Mouse (Mus musculus) erythroblast, embryonic 14.5 days (primary cell): ENCODE measurements at regions not wholly inside any gene's neighbourhood (a gene's known extent, or its start where the extent isn't known, plus 50 kb on each side); places are given as distances from the start of the nearest gene placed in this dataset.

Experiments used
- H3K27me3 ChIP-seq: 2 replicates; pipeline ENCODE4 v1.6.1; 2012; ENCODE audit warnings: inconsistent platforms; ENCODE audit not compliant: control insufficient read depth
- H3K36me3 ChIP-seq: 2 replicates; pipeline ENCODE4 v1.6.1; 2012; ENCODE audit warnings: mild to moderate bottlenecking, inconsistent platforms; ENCODE audit not compliant: control insufficient read depth
- H3K4me1 ChIP-seq: 2 replicates; pipeline ENCODE4 v1.6.1; 2012; ENCODE audit warnings: inconsistent platforms; ENCODE audit not compliant: control insufficient read depth
- H3K4me3 ChIP-seq: replicated peaks from 2 replicates; pipeline ENCODE3; 2012; ENCODE audit warnings: moderate library complexity, mild to moderate bottlenecking, inconsistent platforms
- H3K9me3 ChIP-seq: 2 replicates; pipeline ENCODE4 v1.6.1; 2012; ENCODE audit warnings: low read length, inconsistent platforms, mixed read lengths; ENCODE audit not compliant: control insufficient read depth
- GATA1 ChIP-seq: IDR thresholded peaks from 2 replicates; pipeline ENCODE4 v1.6.1; 2012; ENCODE audit warnings: low read length, inconsistent platforms, mixed read lengths
- TAL1 ChIP-seq: IDR thresholded peaks from 3 replicates; pipeline ENCODE4 v1.6.1; 2012; ENCODE audit warnings: low read length, inconsistent platforms, mixed read lengths

DNA sequence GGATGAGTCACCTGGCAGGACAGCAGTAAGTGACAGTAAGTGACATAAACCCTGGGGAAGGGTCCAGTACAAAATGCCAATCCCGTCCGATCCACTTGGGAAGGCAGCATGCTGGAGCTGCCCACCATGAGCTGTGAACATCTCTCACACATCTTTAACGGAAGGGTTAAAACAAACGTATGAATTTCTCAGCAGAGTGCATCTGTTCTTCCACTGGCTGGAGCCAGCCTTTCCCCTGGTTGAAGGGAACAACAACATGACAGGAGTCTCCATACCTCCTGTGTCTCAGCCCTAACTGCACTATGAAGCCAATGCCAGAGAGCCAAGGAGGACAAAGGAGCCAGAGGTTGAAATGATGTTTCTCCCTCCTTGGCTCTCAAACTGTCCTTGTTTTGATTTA, 189.4 kb upstream of the Zfp637 start:
- peaks cover 4% of the 10 kb centered on the region for H3K9me3 ChIP-seq
- H3K36me3 ChIP-seq, result no peaks in the 10 kb centered on the region
- H3K27me3 ChIP-seq, result no peaks in the 10 kb centered on the region
- no peak overlapping the region for H3K4me3 ChIP-seq
- H3K4me1 ChIP-seq, result no peaks in the 10 kb centered on the region
- TF ChIP-seq TAL1 (no peak), GATA1 (no peak)

DNA sequence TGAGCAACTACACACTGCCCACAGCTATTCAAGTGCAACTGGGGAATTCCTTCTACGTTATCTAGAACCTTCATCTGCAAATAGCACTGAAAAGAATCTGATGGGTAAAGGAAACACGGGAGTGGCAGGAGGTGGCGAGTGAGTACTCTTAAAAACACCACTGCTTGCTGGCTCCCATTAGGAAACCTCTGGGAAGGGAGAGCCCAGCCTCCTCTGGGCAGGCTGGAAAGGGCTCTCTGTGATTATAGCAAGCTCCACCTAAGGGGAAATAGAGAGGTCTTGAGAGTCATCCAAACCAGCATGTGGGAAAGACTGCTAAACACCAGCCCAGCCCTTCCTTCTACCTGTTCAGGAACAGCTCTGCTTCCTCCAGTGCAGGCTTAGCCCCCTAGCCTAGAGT, 189.0 kb upstream of the Zfp637 start:
- no peak for TF ChIP-seq GATA1
- H3K36me3 ChIP-seq, result no peaks in the 10 kb centered on the region
- no peak overlapping the region for H3K4me3 ChIP-seq
- H3K27me3 ChIP-seq, result no peaks in the 10 kb centered on the region
- H3K9me3 ChIP-seq, result no peaks in the 10 kb centered on the region
- no peaks in the 10 kb centered on the region for H3K4me1 ChIP-seq

GRCm38 (mm10) chr6:117652917-117653316, 188.1 kb upstream of the Zfp637 start:
- no peak for TF ChIP-seq GATA1
- TF ChIP-seq TAL1, result no peak
- no peaks in the 10 kb centered on the region for H3K27me3 ChIP-seq
- no peaks in the 10 kb centered on the region for H3K9me3 ChIP-seq
- no peak overlapping the region for H3K4me3 ChIP-seq
- no peaks in the 10 kb centered on the region for H3K4me1 ChIP-seq
- no peaks in the 10 kb centered on the region for H3K36me3 ChIP-seq

DNA sequence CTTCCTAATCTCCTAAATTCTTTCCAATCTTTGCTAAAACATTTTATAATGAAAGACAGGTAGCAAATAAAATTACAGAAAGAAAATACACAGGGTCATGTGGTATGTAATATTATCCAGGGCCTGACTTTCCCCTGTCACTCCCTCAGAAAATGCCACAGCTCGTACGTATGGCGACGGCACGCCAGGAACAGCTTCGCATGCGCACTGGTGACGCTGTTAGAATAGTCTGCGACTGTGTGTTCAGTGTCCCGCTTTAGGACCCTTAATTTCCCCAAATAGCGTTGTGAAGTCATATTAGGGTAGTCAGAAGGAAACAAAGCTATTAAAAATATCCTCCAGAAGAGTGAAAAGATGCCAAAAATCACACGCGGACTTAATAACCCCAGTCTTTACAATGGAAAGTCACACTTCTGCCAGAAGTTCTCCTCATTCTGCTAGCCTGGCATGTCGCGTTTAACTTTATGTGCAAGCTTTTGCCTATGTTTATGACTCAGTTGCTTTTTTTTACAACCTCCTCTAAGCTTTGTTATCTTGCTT, 187.0 kb upstream of the Zfp637 start:
- Histone ChIP-seq H3K36me3 (no peaks in the 10 kb centered on the region), H3K4me1 (no peaks in the 10 kb centered on the region), H3K9me3 (no peaks in the 10 kb centered on the region), H3K4me3 (no peak overlapping the region), H3K27me3 (no peaks in the 10 kb centered on the region)
- no peak for TF ChIP-seq GATA1
- no peak for TF ChIP-seq TAL1

GRCm38 (mm10) chr6:117655986-117656385, 185.0 kb upstream of the Zfp637 start:
- TF ChIP-seq GATA1, result no peak
- no peak for TF ChIP-seq TAL1
- H3K4me3 ChIP-seq, result no peak overlapping the region
- no peaks in the 10 kb centered on the region for H3K4me1 ChIP-seq
- H3K36me3 ChIP-seq, result no peaks in the 10 kb centered on the region
- no peaks in the 10 kb centered on the region for H3K27me3 ChIP-seq
- H3K9me3 ChIP-seq, result no peaks in the 10 kb centered on the region

- Histone ChIP-seq H3K4me1 (no peaks in the 10 kb centered on the region), H3K27me3 (no peaks in the 10 kb centered on the region), H3K9me3 (no peaks in the 10 kb centered on the region), H3K36me3 (no peaks in the 10 kb centered on the region), H3K4me3 (no peak overlapping the region)
- TF ChIP-seq GATA1 (no peak), TAL1 (no peak)
Observed at GRCm38 (mm10) chr6:117660576-117660975, 180.4 kb upstream of the Zfp637 start.

DNA sequence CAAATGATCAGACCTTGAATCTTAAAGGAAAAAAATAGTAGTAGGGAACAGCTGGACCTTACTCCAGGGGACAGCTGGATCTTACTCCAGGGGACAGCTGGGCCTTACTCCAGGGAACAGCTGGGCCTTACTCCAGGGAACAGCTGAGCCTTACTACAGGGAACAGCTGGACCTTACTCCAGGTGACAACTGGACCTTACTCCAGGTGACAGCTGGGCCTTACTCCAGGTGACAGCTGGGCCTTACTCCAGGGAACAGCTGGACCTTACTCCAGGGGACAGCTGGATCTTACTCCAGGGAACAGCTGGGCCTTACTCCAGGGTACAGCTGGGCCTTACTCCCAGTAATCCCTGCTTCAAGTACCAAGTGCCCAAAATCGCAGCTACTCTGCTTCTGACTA, 178.3 kb upstream of the Zfp637 start:
- no peaks in the 10 kb centered on the region for H3K27me3 ChIP-seq
- H3K4me1 ChIP-seq, result no peaks in the 10 kb centered on the region
- no peaks in the 10 kb centered on the region for H3K36me3 ChIP-seq
- H3K4me3 ChIP-seq, result no peak overlapping the region
- TF ChIP-seq GATA1, result no peak
- TF ChIP-seq TAL1, result no peak
- H3K9me3 ChIP-seq, result no peaks in the 10 kb centered on the region

- no peaks in the 10 kb centered on the region for H3K36me3 ChIP-seq
- TF ChIP-seq GATA1 (no peak), TAL1 (no peak)
- no peaks in the 10 kb centered on the region for H3K27me3 ChIP-seq
- H3K4me1 ChIP-seq, result no peaks in the 10 kb centered on the region
- no peak overlapping the region for H3K4me3 ChIP-seq
- H3K9me3 ChIP-seq, result no peaks in the 10 kb centered on the region; the same call in 1 of the 2 replicates
Observed at GRCm38 (mm10) chr6:117670337-117670736, 170.6 kb upstream of the Zfp637 start.

DNA sequence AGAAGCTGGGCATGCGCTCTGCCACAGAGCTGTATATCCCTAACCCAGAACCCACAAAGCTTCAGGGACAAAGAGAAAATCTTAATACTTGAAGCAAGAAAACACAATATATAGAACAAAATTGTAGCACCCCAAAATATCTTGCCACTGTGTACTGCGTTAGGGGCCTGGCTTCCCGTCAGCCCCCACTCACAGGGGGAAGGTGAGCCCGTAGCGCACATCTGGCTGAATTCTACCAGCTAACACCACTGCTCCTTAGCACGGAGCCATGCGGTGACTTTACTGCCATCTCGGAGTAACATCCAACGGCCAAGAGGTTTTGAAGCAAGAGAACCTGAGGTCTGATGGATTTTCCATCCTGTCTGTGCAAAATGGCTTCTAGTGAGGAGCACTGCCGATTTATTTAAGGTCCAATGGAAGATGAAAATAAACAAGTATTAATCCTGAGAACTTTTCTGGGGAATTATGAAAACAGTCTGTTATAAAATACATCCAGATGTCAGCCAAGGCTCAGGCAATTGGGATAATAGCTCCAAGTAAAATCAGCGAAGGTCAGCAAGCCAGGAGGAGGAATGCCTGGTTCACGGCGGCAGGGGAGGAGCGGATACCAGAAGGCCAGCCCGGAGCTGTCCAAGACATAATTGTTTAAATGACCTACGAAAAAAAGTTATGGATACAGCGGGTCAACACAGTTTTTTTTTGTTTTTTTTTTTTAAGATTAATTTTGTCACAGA, 170.0 kb upstream of the Zfp637 start:
- Histone ChIP-seq H3K36me3 (no peaks in the 10 kb centered on the region), H3K4me1 (no peaks in the 10 kb centered on the region), H3K9me3 (no peaks in the 10 kb centered on the region; the same call in 1 of the 2 replicates), H3K4me3 (no peak overlapping the region), H3K27me3 (no peaks in the 10 kb centered on the region)
- TF ChIP-seq GATA1 (no peak), TAL1 (no peak)
